Mouse (Mus musculus) embryonic facial prominence, embryonic 13.5 days (tissue): ENCODE measurements at regions not wholly inside any gene's neighbourhood (a gene's known extent, or its start where the extent isn't known, plus 50 kb on each side); places are given as distances from the start of the nearest gene placed in this dataset.

ENCODE experiments used
- ATAC-seq: fragments of 200-750 bp; cut with Nextera tagmentation; 2 replicates; pipeline ENCODE4 v1.8.0; 2017; ENCODE audit warnings: low read depth; ENCODE audit not compliant: insufficient number of reproducible peaks, insufficient read depth, low FRiP score, low TSS enrichment
- H3K27ac ChIP-seq: fragments of 300-500 bp; sonication (generic); 2 replicates; pipeline ENCODE4 v1.5.1; 2015; ENCODE audit warnings: moderate library complexity, mild to moderate bottlenecking, inconsistent platforms
- H3K27me3 ChIP-seq: fragments of 300-500 bp; sonication (generic); 2 replicates; pipeline ENCODE4 v1.6.1; 2015; ENCODE audit warnings: mild to moderate bottlenecking, inconsistent platforms
- H3K36me3 ChIP-seq: fragments of 300-500 bp; sonication (generic); 2 replicates; pipeline ENCODE4 v1.6.1; 2015; ENCODE audit warnings: mild to moderate bottlenecking, inconsistent platforms
- H3K4me1 ChIP-seq: fragments of 300-500 bp; sonication (generic); 2 replicates; pipeline ENCODE4 v1.6.1; 2015; ENCODE audit warnings: inconsistent platforms
- H3K4me2 ChIP-seq: fragments of 300-500 bp; sonication (generic); 2 replicates; pipeline ENCODE4 v1.6.1; 2015; ENCODE audit warnings: moderate library complexity, mild to moderate bottlenecking, inconsistent platforms
- H3K4me3 ChIP-seq: fragments of 300-500 bp; sonication (generic); 2 replicates; pipeline ENCODE4 v1.5.1; 2015; ENCODE audit warnings: mild to moderate bottlenecking, inconsistent platforms
- H3K9ac ChIP-seq: fragments of 300-500 bp; sonication (generic); 2 replicates; pipeline ENCODE4 v1.6.1; 2015; ENCODE audit warnings: mild to moderate bottlenecking, inconsistent platforms
- H3K9me3 ChIP-seq: fragments of 300-500 bp; sonication (generic); 2 replicates; pipeline ENCODE4 v1.6.1; 2016; ENCODE audit warnings: inconsistent platforms
- WGBS: fragments of 180-500 bp; shearing (Covaris S2); methylation state at CpG from one replicate; pipeline ENCODE4 v1.1.7; 2015; ENCODE audit warnings: mixed read lengths; 5-methylcytosine and 5-hydroxymethylcytosine counted together

DNA sequence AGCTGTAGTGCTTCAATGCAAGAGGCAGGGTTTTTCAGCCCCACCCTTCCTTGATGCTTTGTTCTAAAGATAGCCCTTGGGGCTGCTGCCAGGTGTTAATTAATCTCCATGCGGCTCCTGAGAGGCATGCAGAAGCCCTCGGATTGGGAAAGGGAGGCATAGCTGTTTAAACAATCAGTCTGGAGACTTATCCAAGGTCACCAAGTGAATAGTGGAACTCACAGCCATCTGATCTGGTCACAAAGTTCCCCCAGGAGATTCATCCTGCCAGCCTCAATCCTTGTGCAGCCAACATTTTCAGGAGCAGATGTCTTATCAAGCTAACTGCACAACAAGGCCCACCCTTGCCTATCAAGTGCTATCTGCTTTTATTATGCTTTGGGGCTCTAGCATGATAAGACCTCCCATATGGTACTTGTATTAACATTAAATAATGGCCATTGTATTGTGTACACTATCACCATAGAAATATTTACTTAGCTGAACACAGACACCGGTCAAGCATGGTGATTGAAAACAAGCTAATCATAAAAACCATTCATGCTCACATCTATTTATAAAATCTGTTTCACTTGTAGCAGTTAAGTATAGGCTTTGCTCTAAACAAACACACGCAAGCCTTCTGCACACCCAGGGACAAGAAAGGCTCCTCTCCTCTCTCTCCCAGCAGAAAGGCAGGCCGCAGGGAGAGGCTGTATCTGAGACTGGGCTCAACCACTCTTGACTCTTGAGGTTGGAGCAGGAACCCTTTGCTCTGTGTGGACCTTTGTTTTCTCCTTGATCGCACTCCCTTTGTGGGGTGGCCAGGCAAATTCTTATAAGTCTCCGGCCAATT lies 297.4 kb downstream of the Ets1 start:
- H3K36me3 ChIP-seq: no peaks in the 10 kb centered on the region
- 66% methylated on average over 7 of the region's 7 CpGs for WGBS
- no peaks in the 10 kb centered on the region for H3K9me3 ChIP-seq
- peaks cover 23% of the 10 kb centered on the region for H3K4me1 ChIP-seq
- H3K27me3 ChIP-seq: peaks cover 25% of the 10 kb centered on the region
- no peak overlapping the region for H3K4me3 ChIP-seq
- ATAC-seq: no peak
- H3K9ac ChIP-seq: no peak overlapping the region
- H3K4me2 ChIP-seq: no peak overlapping the region
- no peak overlapping the region for H3K27ac ChIP-seq

DNA sequence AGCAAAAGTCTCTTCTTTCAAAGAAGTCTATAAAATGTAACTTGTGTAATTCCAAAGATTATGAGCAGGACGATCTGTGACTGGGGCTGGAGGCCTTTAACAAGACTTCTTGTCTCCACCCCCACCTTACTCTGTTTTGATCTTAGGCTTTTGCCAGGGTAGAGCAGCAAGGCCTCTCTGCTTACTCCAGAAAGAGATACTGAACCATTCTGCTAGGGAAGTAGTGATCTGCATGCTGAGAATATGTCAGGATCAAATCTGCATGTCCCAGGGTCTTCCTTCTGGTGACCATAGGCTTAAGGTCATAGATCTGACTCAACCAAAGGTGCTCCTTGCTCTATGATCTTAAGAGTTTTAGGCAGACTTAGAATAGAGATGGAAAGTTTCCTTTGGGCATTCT lies 298.4 kb downstream of the Ets1 start:
- H3K4me1 ChIP-seq: peaks cover 23% of the 10 kb centered on the region
- ATAC-seq: no peak
- H3K27ac ChIP-seq: no peak overlapping the region
- H3K4me3 ChIP-seq: no peak overlapping the region
- H3K9ac ChIP-seq: no peak overlapping the region
- no peaks in the 10 kb centered on the region for H3K9me3 ChIP-seq
- H3K36me3 ChIP-seq: no peaks in the 10 kb centered on the region
- H3K4me2 ChIP-seq: no peak overlapping the region
- peaks cover 27% of the 10 kb centered on the region for H3K27me3 ChIP-seq
- 52% methylated on average over 1 of the region's 1 CpGs for WGBS

DNA sequence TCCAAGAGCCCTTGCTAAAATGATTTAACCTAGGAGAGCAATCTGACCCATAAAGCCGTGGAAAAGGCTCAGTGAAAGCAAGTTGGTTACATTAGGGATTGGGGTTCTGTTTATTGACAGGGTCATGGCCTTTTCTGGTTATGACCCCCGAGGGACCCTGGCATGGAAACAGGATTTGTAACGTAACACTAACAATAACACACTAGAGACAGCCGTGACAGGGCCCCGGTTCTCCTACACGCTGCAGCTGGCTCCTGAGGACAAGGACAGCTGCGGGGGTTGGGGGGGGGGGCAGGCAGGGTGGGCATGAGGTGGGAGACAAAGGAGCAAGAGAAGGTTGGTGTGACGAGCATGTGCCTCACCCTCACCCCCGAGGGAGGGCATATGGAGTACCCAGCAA lies 300.4 kb downstream of the Ets1 start:
- 17% methylated on average over 9 of the region's 9 CpGs for WGBS
- ATAC-seq: no peak
- H3K4me1 ChIP-seq: peaks cover 28% of the 10 kb centered on the region
- no peaks in the 10 kb centered on the region for H3K36me3 ChIP-seq
- H3K4me2 ChIP-seq: no peak overlapping the region
- no peaks in the 10 kb centered on the region for H3K9me3 ChIP-seq
- no peak overlapping the region for H3K27ac ChIP-seq
- H3K9ac ChIP-seq: no peak overlapping the region
- H3K4me3 ChIP-seq: no peak overlapping the region
- H3K27me3 ChIP-seq: peaks cover 30% of the 10 kb centered on the region

DNA sequence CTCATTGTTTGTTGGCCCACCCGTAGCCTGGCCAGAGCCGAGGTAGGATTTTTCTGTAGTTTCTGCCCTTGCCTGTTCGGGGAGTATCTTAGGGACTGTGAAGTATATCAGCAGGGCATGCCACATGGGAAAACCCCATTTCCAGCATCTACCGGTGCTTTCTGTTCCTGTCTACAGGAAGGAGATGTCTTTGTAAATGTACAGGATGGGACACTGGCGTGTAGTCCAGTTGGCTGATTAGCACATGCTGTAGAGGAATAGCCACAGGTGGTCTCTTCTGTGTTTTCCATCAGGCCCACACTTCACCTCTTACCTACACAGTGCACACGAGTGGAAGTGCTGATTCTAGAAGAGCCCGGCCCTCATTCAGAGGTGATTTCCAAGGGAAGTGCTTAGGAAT lies 301.4 kb downstream of the Ets1 start:
- H3K9me3 ChIP-seq: no peaks in the 10 kb centered on the region
- 84% methylated on average over 7 of the region's 7 CpGs for WGBS
- H3K27ac ChIP-seq: no peak overlapping the region
- H3K36me3 ChIP-seq: no peaks in the 10 kb centered on the region
- ATAC-seq: no peak
- peaks cover 30% of the 10 kb centered on the region for H3K27me3 ChIP-seq
- H3K4me3 ChIP-seq: no peak overlapping the region
- H3K4me2 ChIP-seq: no peak overlapping the region
- no peak overlapping the region for H3K9ac ChIP-seq
- peaks cover 22% of the 10 kb centered on the region for H3K4me1 ChIP-seq

DNA sequence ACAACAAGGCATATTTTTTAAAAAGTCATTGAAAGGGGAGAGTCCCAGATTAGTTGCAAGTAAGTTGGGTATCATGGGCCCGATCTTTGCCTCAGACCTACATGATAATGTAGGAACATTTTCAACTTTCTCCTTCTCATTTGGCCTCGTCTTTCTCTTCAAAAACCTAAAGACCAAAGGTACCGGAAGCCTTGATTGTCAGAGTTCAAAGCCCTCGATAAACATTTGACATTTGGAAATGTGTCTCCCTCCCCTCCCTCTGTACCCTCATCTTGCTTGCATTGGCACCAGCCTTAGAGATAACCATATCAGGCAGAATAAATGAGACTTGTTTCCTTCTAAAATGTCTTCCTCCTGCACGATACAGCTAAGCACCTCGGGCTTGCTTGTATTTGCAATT lies 302.8 kb downstream of the Ets1 start:
- no peak overlapping the region for H3K4me3 ChIP-seq
- H3K4me1 ChIP-seq: peaks cover 14% of the 10 kb centered on the region
- peaks cover 27% of the 10 kb centered on the region for H3K27me3 ChIP-seq
- no peaks in the 10 kb centered on the region for H3K9me3 ChIP-seq
- no peak overlapping the region for H3K4me2 ChIP-seq
- WGBS: 89% methylated on average over 6 of the region's 6 CpGs
- no peaks in the 10 kb centered on the region for H3K36me3 ChIP-seq
- no peak overlapping the region for H3K9ac ChIP-seq
- no peak overlapping the region for H3K27ac ChIP-seq
- ATAC-seq: no peak

DNA sequence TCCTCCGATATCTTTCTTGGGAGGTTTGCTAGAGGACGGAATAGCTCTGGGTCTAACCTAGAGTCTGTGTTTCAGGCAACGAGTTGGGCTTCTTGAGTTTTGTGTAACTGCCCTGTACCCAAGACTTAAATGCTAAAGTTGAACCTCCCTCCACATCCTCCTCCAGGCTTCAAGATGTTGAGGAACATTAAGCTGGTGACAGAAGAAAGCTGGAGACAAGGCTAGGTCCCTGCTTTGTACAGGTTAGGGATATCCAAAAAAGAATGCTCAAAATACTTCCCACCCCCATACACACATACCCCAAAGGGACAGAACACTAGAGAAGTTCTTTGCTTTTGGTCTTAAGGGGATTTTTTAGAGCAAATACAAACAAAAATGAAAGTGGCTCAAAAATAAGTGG lies 303.6 kb downstream of the Ets1 start:
- no peak overlapping the region for H3K4me2 ChIP-seq
- peaks cover 20% of the 10 kb centered on the region for H3K27me3 ChIP-seq
- 92% methylated on average over 3 of the region's 3 CpGs for WGBS
- no peak overlapping the region for H3K9ac ChIP-seq
- peaks cover 14% of the 10 kb centered on the region for H3K4me1 ChIP-seq
- no peaks in the 10 kb centered on the region for H3K36me3 ChIP-seq
- no peaks in the 10 kb centered on the region for H3K9me3 ChIP-seq
- H3K27ac ChIP-seq: no peak overlapping the region
- H3K4me3 ChIP-seq: no peak overlapping the region
- ATAC-seq: no peak

DNA sequence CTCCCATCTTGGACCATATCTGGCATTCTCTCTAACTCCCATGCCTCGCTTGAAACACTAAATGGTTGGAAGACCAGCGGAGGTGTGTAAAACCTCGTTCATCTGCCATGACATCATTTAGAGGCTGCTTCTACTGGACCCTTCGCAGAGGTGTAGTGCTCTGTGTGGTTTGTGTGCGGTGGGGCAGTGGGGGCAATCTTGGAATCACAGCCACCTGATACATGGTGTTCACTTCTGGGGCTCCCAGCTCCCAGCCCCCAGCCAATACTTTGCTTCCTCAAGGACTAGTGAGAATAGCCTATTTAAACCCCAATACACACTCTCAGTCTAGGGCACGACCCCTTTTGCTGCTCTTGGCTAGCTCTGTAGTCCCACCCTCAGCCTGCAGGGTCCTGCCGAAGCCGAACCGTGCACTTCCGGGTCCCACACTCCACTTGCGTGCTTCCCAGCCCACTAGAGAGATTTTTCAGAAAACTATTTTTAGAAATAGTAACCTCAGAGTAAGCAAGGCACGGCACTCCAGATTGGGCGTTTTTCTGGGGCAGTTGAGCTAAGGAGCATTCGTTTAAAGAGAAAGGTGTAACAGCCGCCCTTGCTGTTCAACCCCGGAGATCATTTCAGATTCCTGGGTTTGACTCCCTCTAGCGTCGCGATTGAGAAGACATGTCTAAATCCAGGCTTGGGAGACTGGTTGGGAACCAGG lies 304.2 kb downstream of the Ets1 start:
- Histone ChIP-seq H3K4me1 (peaks cover 14% of the 10 kb centered on the region), H3K4me2 (peak overlapping the region; percentile 66), H3K36me3 (no peaks in the 10 kb centered on the region), H3K9ac (peak overlapping the region; percentile 71), H3K9me3 (no peaks in the 10 kb centered on the region), H3K27me3 (peaks cover 20% of the 10 kb centered on the region), H3K27ac (no peak overlapping the region), H3K4me3 (peak overlapping the region; percentile 49)
- 22% methylated on average over 19 of the region's 19 CpGs for whole genome bisulfite sequencing
- ATAC-seq: 0 out of 2 replicates have a peak, but pooled peaks have one; percentile 43

DNA sequence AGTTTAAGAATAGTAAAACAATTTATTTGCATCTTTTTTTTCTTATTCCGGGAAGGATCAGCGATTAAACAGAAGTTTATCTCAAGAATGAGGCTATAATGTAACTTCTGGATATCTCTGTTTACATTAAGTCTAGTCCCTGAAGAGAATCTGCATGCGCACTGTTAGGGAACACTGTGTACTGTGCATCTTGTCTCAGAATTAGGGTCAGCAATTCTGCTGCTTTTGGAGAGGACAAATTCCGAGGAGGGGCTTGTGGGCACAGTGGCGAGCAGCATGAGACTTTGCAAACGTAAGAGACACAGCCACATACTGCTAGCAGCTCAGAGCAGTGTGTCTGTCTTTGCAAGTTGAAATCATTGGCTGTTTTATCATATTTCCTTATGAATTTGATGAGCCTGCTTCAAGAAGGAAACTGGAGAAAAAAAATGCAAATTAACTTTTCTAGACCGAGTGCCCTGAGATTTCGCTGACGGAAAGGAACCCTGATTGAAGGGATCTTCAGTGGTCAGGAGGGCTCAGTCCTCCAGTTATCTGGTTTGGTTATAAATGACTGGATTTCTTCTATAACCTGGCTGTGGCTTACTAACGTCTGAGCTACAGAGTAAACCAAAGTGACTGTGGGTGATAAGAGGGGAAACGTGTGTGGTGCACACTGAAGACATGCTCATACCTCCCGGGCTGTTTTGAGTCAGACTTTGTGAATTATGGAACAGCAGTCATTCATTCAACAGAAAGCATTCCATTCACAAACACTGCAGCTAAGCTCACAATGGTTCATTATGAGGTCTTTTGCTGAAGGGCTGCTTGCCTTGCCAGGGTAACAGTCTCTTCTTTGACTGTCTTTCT lies 305.1 kb downstream of the Ets1 start:
- ATAC-seq: no peak
- 0 out of 2 replicates have a peak overlapping the region, but pooled peaks have one; percentile 17 for H3K27ac ChIP-seq
- H3K4me3 ChIP-seq: peak overlapping the region; percentile 49
- 30% methylated on average over 12 of the region's 12 CpGs for WGBS
- H3K36me3 ChIP-seq: no peaks in the 10 kb centered on the region
- H3K4me2 ChIP-seq: peak overlapping the region; percentile 66
- no peaks in the 10 kb centered on the region for H3K9me3 ChIP-seq
- H3K27me3 ChIP-seq: peaks cover 20% of the 10 kb centered on the region
- H3K4me1 ChIP-seq: peaks cover 14% of the 10 kb centered on the region
- peak overlapping the region; percentile 71 for H3K9ac ChIP-seq

DNA sequence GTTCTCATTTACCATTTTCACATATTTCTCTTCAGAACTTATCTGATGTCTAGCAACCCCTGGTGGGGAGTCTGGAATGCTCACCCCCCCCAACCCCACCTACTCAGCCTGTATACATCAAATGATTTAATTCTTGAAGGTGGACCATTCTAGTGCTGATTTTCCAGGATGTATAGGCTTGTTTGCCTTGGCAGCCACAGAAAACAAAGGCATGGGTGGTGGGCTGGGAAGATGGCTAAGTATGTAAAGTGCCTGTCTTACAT lies 305.7 kb downstream of the Ets1 start:
- peaks cover 14% of the 10 kb centered on the region for H3K4me1 ChIP-seq
- no peak overlapping the region for H3K27ac ChIP-seq
- no peak overlapping the region for H3K9ac ChIP-seq
- H3K4me3 ChIP-seq: no peak overlapping the region
- no peaks in the 10 kb centered on the region for H3K36me3 ChIP-seq
- no peak overlapping the region for H3K4me2 ChIP-seq
- no peak for ATAC-seq
- no peaks in the 10 kb centered on the region for H3K9me3 ChIP-seq
- H3K27me3 ChIP-seq: peaks cover 20% of the 10 kb centered on the region

DNA sequence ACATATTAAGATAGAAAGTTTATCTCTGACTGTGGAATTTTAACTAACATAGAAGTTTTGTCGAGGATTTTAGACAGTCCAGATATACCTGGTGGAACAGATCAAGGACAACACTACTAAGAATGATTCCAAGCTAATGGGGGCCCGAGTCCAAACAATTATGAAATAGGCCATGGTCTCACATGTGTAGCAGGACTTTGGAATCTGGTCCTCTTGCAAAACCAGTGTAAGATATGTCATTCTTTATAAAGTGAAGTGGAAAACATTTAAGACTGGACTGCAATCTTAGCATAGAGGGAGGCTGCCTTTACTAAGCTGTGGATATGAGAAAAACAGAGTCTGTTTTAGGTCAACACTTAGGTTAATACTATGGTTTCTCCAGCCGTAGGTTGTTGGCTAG lies 311.2 kb downstream of the Ets1 start:
- Histone ChIP-seq H3K27me3 (no peaks in the 10 kb centered on the region), H3K4me2 (no peak overlapping the region), H3K36me3 (no peaks in the 10 kb centered on the region), H3K9me3 (no peaks in the 10 kb centered on the region), H3K4me3 (no peak overlapping the region), H3K9ac (no peak overlapping the region), H3K4me1 (no peaks in the 10 kb centered on the region), H3K27ac (no peak overlapping the region)
- no peak for ATAC-seq
- 88% methylated on average over 3 of the region's 3 CpGs for WGBS

DNA sequence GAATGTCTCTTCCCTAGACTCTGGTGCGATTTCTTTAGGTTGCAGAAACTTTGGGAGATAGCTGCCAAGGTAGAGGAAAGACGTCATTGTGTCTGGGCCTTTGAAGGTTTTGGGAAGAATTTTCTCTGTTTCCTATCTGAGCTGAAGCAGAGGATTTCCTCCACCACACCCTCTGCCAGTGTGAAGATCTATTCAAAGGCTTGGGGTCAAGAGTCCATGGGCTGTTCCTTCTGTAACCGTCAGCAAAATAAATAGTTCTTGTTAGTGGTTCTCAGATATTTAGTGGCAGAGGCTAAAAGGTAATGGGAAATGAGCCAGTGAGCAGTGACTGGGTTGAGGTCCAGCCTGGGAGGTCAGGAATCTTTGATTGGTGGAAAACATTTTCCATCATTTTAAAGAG lies 313.0 kb downstream of the Ets1 start:
- Histone ChIP-seq H3K4me1 (no peaks in the 10 kb centered on the region), H3K27ac (no peak overlapping the region), H3K9me3 (no peaks in the 10 kb centered on the region), H3K36me3 (no peaks in the 10 kb centered on the region), H3K9ac (no peak overlapping the region), H3K27me3 (no peaks in the 10 kb centered on the region), H3K4me2 (no peak overlapping the region), H3K4me3 (no peak overlapping the region)
- ATAC-seq: no peak
- WGBS: 61% methylated on average over 3 of the region's 3 CpGs
